Mouse (Mus musculus) midbrain, embryonic 11.5 days (tissue): ENCODE results near the gene Btrc. TPM values are rescaled to one million over a fixed set of nuclear protein-coding genes. Genes with fewer than 3 reads are reported as not detected.

Source experiments
- ATAC-seq: fragments of 200-750 bp; cut with Nextera tagmentation; 2 replicates; pipeline ENCODE4 v1.8.0; 2017; ENCODE audit warnings: moderate TSS enrichment, moderate library complexity; ENCODE audit not compliant: low FRiP score
- DNase-seq: peaks from one replicate; pipeline ENCODE4 v3.0.0; 2015; ENCODE audit warnings: low spot score; ENCODE audit errors: missing footprints
- H3K27ac ChIP-seq: fragments of 300-500 bp; sonication (generic); 2 replicates; pipeline ENCODE4 v1.5.1; 2014; ENCODE audit warnings: low read depth, low read length
- H3K27me3 ChIP-seq: fragments of 300-500 bp; sonication (generic); 2 replicates; pipeline ENCODE4 v1.6.1; 2014; ENCODE audit warnings: mild to moderate bottlenecking, low read length, moderate library complexity, mixed read lengths; ENCODE audit not compliant: control insufficient read depth, insufficient read depth
- H3K36me3 ChIP-seq: fragments of 300-500 bp; sonication (generic); 2 replicates; pipeline ENCODE4 v1.6.1; 2014; ENCODE audit warnings: mild to moderate bottlenecking, low read length, moderate library complexity, mixed read lengths; ENCODE audit not compliant: control insufficient read depth, insufficient read depth
- H3K4me1 ChIP-seq: fragments of 300-500 bp; sonication (generic); 2 replicates; pipeline ENCODE4 v1.6.1; 2014; ENCODE audit warnings: low read length; ENCODE audit not compliant: control insufficient read depth, insufficient read depth
- H3K4me2 ChIP-seq: fragments of 300-500 bp; sonication (generic); 2 replicates; pipeline ENCODE4 v1.6.1; 2014; ENCODE audit warnings: mild to moderate bottlenecking, moderate library complexity
- H3K4me3 ChIP-seq: fragments of 300-500 bp; sonication (generic); 2 replicates; pipeline ENCODE4 v1.5.1; 2014; ENCODE audit warnings: low read depth, low read length
- H3K9ac ChIP-seq: fragments of 300-500 bp; sonication (generic); 2 replicates; pipeline ENCODE4 v1.6.1; 2014; ENCODE audit warnings: low read length
- H3K9me3 ChIP-seq: fragments of 300-500 bp; sonication (generic); 2 replicates; pipeline ENCODE4 v1.6.1; 2016; ENCODE audit warnings: low read length; ENCODE audit not compliant: control insufficient read depth
- WGBS: fragments of 180-500 bp; shearing (Covaris S2); extraction: QIAGEN DNeasy Blood & Tissue Kit; methylation state at CpG from one replicate; pipeline ENCODE4 v1.1.7; 2014; 5-methylcytosine and 5-hydroxymethylcytosine counted together
- polyA plus RNA-seq: library from polyadenylated mRNA; unstranded; fragments of >200 nt; fragmentation: Nextera tagmentation; extraction: Ambion mirVana; gene quantifications from 2 replicates; pipeline ENCODE4 v1.2.1, GENCODE M21; 2014

Btrc gene
- polyA plus RNA-seq, 1 experiment from 2014 or later = 49.5 TPM

DNA sequence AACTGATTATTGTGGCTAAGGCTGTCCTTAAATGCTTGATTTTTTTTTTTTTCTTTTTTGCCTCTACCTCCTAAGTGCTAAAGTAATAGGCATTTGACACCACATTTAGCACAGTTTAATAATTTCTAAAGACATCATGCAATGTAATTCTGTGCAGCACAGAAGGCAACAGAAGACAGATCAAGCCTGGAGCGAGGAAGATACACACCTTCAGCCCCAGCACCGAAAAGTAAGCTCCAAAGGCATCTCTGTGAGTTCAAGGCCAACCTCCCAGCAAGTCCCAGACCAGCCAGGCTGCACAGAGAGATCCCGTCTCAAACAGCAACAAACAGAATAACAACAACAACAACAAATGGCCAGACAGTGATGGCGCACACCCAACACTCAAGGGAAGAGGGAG lies 73.6 kb downstream of the Btrc start:
- DNase-seq (peak; percentile 59), ATAC-seq (no peak)
- Histone ChIP-seq H3K9ac (no peak overlapping the region), H3K27me3 (no peaks in the 10 kb centered on the region), H3K4me1 (0 out of 2 replicates have a peak, but pooled peaks cover 2% of the 10 kb centered on the region), H3K9me3 (no peaks in the 10 kb centered on the region), H3K4me2 (no peak overlapping the region), H3K27ac (no peak overlapping the region), H3K36me3 (no peaks in the 10 kb centered on the region), H3K4me3 (no peak overlapping the region)
- WGBS = 86% methylated on average over 4 of the region's 4 CpGs

- H3K9ac ChIP-seq = no peak overlapping the region
- H3K36me3 ChIP-seq = no peaks in the 10 kb centered on the region
- 96% methylated on average over 5 of the region's 5 CpGs for WGBS
- no peak overlapping the region for H3K27ac ChIP-seq
- no peaks in the 10 kb centered on the region for H3K27me3 ChIP-seq
- no peak overlapping the region for H3K4me2 ChIP-seq
- H3K9me3 ChIP-seq = no peaks in the 10 kb centered on the region
- H3K4me1 ChIP-seq = 0 out of 2 replicates have a peak, but pooled peaks cover 2% of the 10 kb centered on the region
- DNase-seq (peak; percentile 69), ATAC-seq (no peak)
- H3K4me3 ChIP-seq = no peak overlapping the region
Observed at GRCm38 (mm10) chr19:45438191-45438590, 74.7 kb downstream of the Btrc start.

- Histone ChIP-seq H3K27me3 (no peaks in the 10 kb centered on the region), H3K9me3 (no peaks in the 10 kb centered on the region), H3K4me1 (0 out of 2 replicates have a peak, but pooled peaks cover 2% of the 10 kb centered on the region), H3K4me3 (no peak overlapping the region), H3K27ac (no peak overlapping the region), H3K4me2 (no peak overlapping the region), H3K9ac (no peak overlapping the region), H3K36me3 (no peaks in the 10 kb centered on the region)
- no peak for ATAC-seq
- DNase-seq = peak; percentile 81
- WGBS = 73% methylated on average over 6 of the region's 6 CpGs
Observed at GRCm38 (mm10) chr19:45438928-45439846, 75.7 kb downstream of the Btrc start.

DNA sequence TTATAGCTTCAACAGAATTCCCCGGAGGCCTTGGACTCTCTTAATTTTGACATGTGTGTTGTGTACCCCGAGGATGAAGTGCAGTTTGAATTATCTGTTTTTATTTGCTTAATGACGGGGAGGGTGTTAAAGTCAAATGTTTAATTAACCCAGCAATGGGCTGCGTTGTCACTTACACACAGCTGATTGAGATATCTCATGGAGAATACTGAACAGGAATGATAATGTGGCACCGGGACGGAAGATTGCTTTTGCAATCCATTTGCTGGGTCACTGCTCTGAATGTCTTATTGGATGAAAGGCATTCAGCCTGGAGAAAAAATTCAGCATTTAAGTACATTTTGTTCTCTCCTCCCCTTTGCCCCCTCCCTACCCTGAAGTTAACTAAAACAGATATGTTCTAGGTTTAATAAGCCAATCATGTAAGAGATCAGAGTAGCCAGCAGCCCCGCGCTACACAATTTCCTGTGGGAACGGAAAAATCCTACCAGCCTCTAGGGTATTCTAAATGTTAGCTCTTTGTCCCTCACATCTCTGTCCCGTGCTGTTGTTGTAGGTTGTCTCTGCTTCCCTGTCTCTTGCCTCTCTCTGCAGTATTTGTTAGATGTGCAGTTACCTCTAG lies 77.1 kb downstream of the Btrc start:
- Histone ChIP-seq H3K27me3 (no peaks in the 10 kb centered on the region), H3K9ac (no peak overlapping the region), H3K9me3 (no peaks in the 10 kb centered on the region), H3K4me2 (no peak overlapping the region), H3K36me3 (no peaks in the 10 kb centered on the region), H3K4me3 (no peak overlapping the region), H3K4me1 (0 out of 2 replicates have a peak, but pooled peaks cover 2% of the 10 kb centered on the region), H3K27ac (no peak overlapping the region)
- ATAC-seq = no peak; the same call in 1 of the 2 replicates
- DNase-seq = peak; percentile 76
- 54% methylated on average over 10 of the region's 10 CpGs for WGBS

DNA sequence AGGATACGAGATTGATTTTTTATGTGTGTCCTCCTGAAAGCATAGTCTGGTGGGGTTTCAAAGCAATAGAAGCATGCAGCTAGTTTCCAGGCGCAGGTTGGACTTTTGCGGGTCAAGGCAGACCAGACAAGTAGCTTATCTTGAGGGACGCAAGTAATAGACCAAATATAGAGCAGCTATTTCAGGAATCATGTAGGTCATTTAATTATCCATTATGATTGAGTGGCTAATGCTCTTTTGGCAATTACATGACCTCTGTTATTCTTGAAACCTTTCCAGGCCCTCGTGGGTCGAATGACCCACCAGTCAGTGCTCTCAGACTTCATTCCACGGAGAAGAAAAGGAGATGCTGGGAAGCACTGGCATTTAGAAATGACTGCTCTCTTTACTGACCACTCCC lies 78.2 kb downstream of the Btrc start:
- no peak for ATAC-seq
- WGBS = 69% methylated on average over 7 of the region's 7 CpGs

DNA sequence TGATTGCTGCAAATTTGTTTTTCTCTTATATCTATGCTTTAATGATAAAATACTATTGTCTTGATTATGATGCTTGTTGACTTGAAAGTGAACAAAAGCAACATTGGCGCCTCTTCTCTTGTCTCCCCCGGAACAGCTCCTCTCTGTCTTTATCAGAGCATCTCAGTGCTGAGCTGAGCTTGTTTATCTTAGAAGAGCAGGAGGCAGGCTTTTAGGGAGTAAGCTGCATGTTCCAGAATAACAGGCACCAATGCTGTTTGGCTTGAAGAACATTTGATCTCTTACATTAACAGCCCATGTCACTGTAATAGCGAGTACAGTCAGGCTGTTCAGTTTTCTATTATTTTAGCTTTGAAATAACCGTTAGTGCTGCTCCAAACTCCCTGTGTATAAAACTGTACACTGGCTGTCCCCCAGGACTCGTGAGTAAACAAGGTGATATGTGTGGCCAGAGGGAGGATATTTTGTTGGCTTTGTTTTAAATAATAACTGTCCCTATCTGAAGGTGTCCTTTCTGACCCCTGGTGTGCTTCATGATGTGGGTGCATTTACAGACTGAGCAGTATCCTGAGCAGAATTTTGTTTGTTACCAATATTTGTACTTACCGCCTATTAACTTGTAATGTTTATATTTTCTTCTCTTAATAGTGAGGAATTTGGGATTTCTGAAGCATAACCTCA lies 81.9 kb downstream of the Btrc start:
- Histone ChIP-seq H3K9ac (no peak overlapping the region), H3K4me1 (peaks cover 6% of the 10 kb centered on the region; the same call in 1 of the 2 replicates), H3K27ac (no peak overlapping the region)

More for the DNA sequence above, 78.2 kb downstream of the Btrc start:
- Histone ChIP-seq H3K27me3 (no peaks in the 10 kb centered on the region), H3K4me2 (no peak overlapping the region), H3K9ac (no peak overlapping the region), H3K4me3 (no peak overlapping the region), H3K4me1 (0 out of 2 replicates have a peak, but pooled peaks cover 2% of the 10 kb centered on the region), H3K27ac (no peak overlapping the region), H3K36me3 (no peaks in the 10 kb centered on the region), H3K9me3 (no peaks in the 10 kb centered on the region)
- peak; percentile 35 for DNase-seq

DNA sequence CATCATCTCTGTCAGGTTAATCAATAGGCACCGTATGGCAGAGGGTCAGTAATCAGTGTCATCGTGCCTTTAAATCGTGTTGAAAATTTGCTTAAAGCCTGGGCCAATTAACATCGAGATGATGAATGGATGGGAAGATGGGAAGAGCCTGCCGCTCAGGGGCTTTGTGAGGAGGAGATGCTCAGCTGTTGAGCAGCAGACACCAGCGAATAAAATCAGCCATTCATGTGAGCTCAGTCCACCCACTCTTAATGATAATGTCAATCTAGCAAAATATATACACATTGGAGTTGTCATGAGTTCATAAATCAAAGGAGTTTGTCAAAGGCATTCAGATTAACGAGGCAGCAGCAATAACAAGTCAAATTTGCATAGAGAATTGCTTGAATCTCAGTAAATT lies 83.1 kb downstream of the Btrc start:
- Histone ChIP-seq H3K4me2 (no peak overlapping the region), H3K4me3 (no peak overlapping the region), H3K36me3 (no peaks in the 10 kb centered on the region), H3K9ac (no peak overlapping the region), H3K27ac (no peak overlapping the region; the same call in 1 of the 2 replicates), H3K27me3 (peaks cover 4% of the 10 kb centered on the region; the same call in 1 of the 2 replicates), H3K9me3 (no peaks in the 10 kb centered on the region), H3K4me1 (peaks cover 6% of the 10 kb centered on the region; the same call in 1 of the 2 replicates)
- no peak for ATAC-seq
- no peak for DNase-seq
- WGBS = 68% methylated on average over 7 of the region's 7 CpGs

More for the DNA sequence above, 81.9 kb downstream of the Btrc start:
- Histone ChIP-seq H3K4me2 (no peak overlapping the region), H3K27me3 (peaks cover 4% of the 10 kb centered on the region; the same call in 1 of the 2 replicates), H3K4me3 (no peak overlapping the region), H3K9me3 (no peaks in the 10 kb centered on the region), H3K36me3 (no peaks in the 10 kb centered on the region)
- ATAC-seq (no peak), DNase-seq (no peak)
- 75% methylated on average over 6 of the region's 6 CpGs for WGBS

GRCm38 (mm10) chr19:45447222-45447621 lies 83.7 kb downstream of the Btrc start:
- Histone ChIP-seq H3K27ac (no peak overlapping the region), H3K9ac (no peak overlapping the region), H3K27me3 (peaks cover 4% of the 10 kb centered on the region; the same call in 1 of the 2 replicates), H3K36me3 (no peaks in the 10 kb centered on the region), H3K4me2 (no peak overlapping the region), H3K4me3 (no peak overlapping the region), H3K4me1 (peaks cover 4% of the 10 kb centered on the region; the same call in 1 of the 2 replicates), H3K9me3 (no peaks in the 10 kb centered on the region)
- DNase-seq = no peak
- WGBS = 75% methylated on average over 2 of the region's 2 CpGs
- ATAC-seq = no peak
